Mouse (Mus musculus) E14TG2a.4 (cell line): ENCODE results near the gene Hus1.

ENCODE experiments used
- CTCF ChIP-seq: conservative IDR thresholded peaks from 2 replicates; pipeline ENCODE4 v1.5.1; 2014; ENCODE audit warnings: low read length
- POU5F1 ChIP-seq: IDR thresholded peaks from 2 replicates; pipeline ENCODE4 v1.6.1; 2014; ENCODE audit warnings: low read length, borderline replicate concordance

DNA sequence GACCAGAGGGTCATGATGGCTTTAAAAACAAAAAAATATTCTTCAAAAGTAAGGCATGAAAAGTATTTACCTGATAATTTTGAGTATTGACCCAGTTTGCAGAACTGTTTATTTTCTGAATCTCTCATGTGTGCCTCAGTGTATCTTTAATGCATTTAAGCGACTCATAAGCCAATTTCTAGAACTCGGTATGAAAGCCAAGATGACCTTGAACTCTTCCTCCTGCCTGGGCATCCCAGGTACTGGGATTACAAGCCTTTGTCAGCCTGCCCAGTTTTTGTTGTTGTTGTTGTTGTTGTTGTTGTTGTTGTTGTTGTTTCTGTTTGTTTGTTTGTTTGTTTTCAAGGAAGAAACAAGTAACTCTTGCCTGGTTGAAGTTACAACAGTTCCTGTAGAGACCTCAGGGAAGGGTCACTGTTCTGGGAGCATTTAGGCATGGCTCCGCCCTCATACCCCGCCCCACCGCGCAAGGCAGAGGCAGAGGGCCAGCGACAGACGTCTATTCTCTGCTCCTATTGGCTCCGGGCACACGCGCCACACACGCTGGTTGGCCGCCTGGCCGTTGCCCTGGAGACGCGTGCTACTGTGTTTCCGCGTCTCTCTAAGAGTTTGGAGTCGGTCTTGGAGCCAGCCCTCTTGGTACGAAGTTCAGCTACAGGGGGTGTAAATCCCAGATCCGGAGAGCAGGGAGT lies 37.2 kb upstream of the Hus1 start, which contains the start of gene Gm11992:
- no peak for TF ChIP-seq CTCF
- no peak for TF ChIP-seq POU5F1
